Mouse (Mus musculus) embryonic fibroblast, embryonic 13.5 days (primary cell): Measurements from ENCODE around the gene Ildr2. TPM values are rescaled to one million over a fixed set of nuclear protein-coding genes. Genes with fewer than 3 reads are reported as not detected.

Experiments used
- H3K27ac ChIP-seq: 2 replicates; pipeline ENCODE4 v1.5.1; 2012; ENCODE audit warnings: low read length, control low read depth, inconsistent platforms; ENCODE audit not compliant: insufficient read depth
- H3K4me1 ChIP-seq: 2 replicates; pipeline ENCODE4 v1.6.1; 2011; ENCODE audit warnings: low read length; ENCODE audit not compliant: control insufficient read depth, insufficient read depth
- H3K4me3 ChIP-seq: 2 replicates; pipeline ENCODE4 v1.5.1; 2011; ENCODE audit warnings: mild to moderate bottlenecking, control low read depth, low read length; ENCODE audit not compliant: insufficient read depth
- CTCF ChIP-seq: IDR thresholded peaks from 2 replicates; pipeline ENCODE4 v1.5.1; 2011; ENCODE audit warnings: mild to moderate bottlenecking, control low read depth, low read length, moderate library complexity, borderline replicate concordance; ENCODE audit not compliant: insufficient read depth
- POLR2A ChIP-seq: IDR thresholded peaks from 2 replicates; pipeline ENCODE4 v1.6.1; 2011; ENCODE audit warnings: low read depth, mild to moderate bottlenecking, control low read depth, low read length, moderate library complexity
- polyA plus RNA-seq: library from polyadenylated mRNA; stranded (reverse); fragments of >200 nt; gene quantifications from 2 replicates; pipeline ENCODE4 v1.2.4, GENCODE M21; 2011; ENCODE audit warnings: low read depth; ENCODE audit not compliant: missing spikeins, insufficient read length

The Ildr2 gene
- polyA plus RNA-seq, 1 experiment, result 4.3 TPM

GRCm38 (mm10) chr1:166315706-166316105, 61.8 kb downstream of the Ildr2 start:
- H3K4me1 ChIP-seq, result no peaks in the 10 kb centered on the region
- no peak overlapping the region for H3K27ac ChIP-seq
- H3K4me3 ChIP-seq, result no peak overlapping the region
- TF ChIP-seq CTCF, result no peak
- no peak for TF ChIP-seq POLR2A

- no peak for TF ChIP-seq POLR2A
- TF ChIP-seq CTCF, result peak; percentile 62
- no peaks in the 10 kb centered on the region for H3K4me1 ChIP-seq
These were observed 65.3 kb downstream of the Ildr2 start for GRCm38 (mm10) chr1:166319132-166319698.

GRCm38 (mm10) chr1:166326421-166326820, 72.5 kb downstream of the Ildr2 start:
- Histone ChIP-seq H3K4me1 (no peaks in the 10 kb centered on the region), H3K4me3 (no peak overlapping the region), H3K27ac (no peak overlapping the region)
- TF ChIP-seq POLR2A (no peak), CTCF (no peak)

More at GRCm38 (mm10) chr1:166319132-166319698, 65.3 kb downstream of the Ildr2 start:
- H3K27ac ChIP-seq, result no peak overlapping the region
- H3K4me3 ChIP-seq, result no peak overlapping the region

GRCm38 (mm10) chr1:166330752-166331151, 76.8 kb downstream of the Ildr2 start:
- H3K4me3 ChIP-seq, result no peak overlapping the region
- no peaks in the 10 kb centered on the region for H3K4me1 ChIP-seq
- no peak for TF ChIP-seq CTCF
- TF ChIP-seq POLR2A, result no peak
- no peak overlapping the region for H3K27ac ChIP-seq

GRCm38 (mm10) chr1:166339110-166339509, 85.2 kb downstream of the Ildr2 start:
- Histone ChIP-seq H3K27ac (no peak overlapping the region), H3K4me3 (no peak overlapping the region)
- no peak for TF ChIP-seq CTCF
- no peak for TF ChIP-seq POLR2A

GRCm38 (mm10) chr1:166342060-166342459, 88.1 kb downstream of the Ildr2 start:
- TF ChIP-seq CTCF (no peak), POLR2A (no peak)
- Histone ChIP-seq H3K27ac (no peak overlapping the region), H3K4me1 (0 out of 2 replicates have a peak, but pooled peaks cover 2% of the 10 kb centered on the region), H3K4me3 (no peak overlapping the region)

More at GRCm38 (mm10) chr1:166339110-166339509, 85.2 kb downstream of the Ildr2 start:
- H3K4me1 ChIP-seq, result no peaks in the 10 kb centered on the region

GRCm38 (mm10) chr1:166342539-166342938, 88.6 kb downstream of the Ildr2 start:
- H3K27ac ChIP-seq, result no peak overlapping the region
- H3K4me1 ChIP-seq, result 0 out of 2 replicates have a peak, but pooled peaks cover 3% of the 10 kb centered on the region
- no peak for TF ChIP-seq POLR2A
- no peak for TF ChIP-seq CTCF
- no peak overlapping the region for H3K4me3 ChIP-seq

GRCm38 (mm10) chr1:166343586-166343985, 89.6 kb downstream of the Ildr2 start:
- H3K4me3 ChIP-seq, result no peak overlapping the region
- TF ChIP-seq CTCF, result no peak
- TF ChIP-seq POLR2A, result no peak
- H3K4me1 ChIP-seq, result 0 out of 2 replicates have a peak, but pooled peaks cover 3% of the 10 kb centered on the region
- no peak overlapping the region for H3K27ac ChIP-seq

GRCm38 (mm10) chr1:166344300-166345077, 90.5 kb downstream of the Ildr2 start:
- TF ChIP-seq POLR2A (no peak), CTCF (no peak)
- no peak overlapping the region for H3K27ac ChIP-seq
- no peak overlapping the region for H3K4me3 ChIP-seq
- H3K4me1 ChIP-seq, result 0 out of 2 replicates have a peak, but pooled peaks cover 3% of the 10 kb centered on the region

- Histone ChIP-seq H3K4me1 (0 out of 2 replicates have a peak, but pooled peaks cover 3% of the 10 kb centered on the region), H3K4me3 (no peak overlapping the region), H3K27ac (no peak overlapping the region)
- TF ChIP-seq POLR2A, result no peak
- no peak for TF ChIP-seq CTCF
These were observed 91.7 kb downstream of the Ildr2 start for GRCm38 (mm10) chr1:166345602-166346001.

- Histone ChIP-seq H3K27ac (no peak overlapping the region), H3K4me1 (0 out of 2 replicates have a peak, but pooled peaks cover 3% of the 10 kb centered on the region), H3K4me3 (no peak overlapping the region)
- TF ChIP-seq CTCF (no peak), POLR2A (no peak)
These were observed 93.0 kb downstream of the Ildr2 start for GRCm38 (mm10) chr1:166346906-166347305.
